Mouse (Mus musculus): Measurements from ENCODE around the gene Rps26.

Rps26 gene

GRCm38 (mm10) chr10:128601499-128601898, 25.0 kb downstream of the Rps26 start:
- DNase-seq, result no peak

GRCm38 (mm10) chr10:128598476-128598875, 28.1 kb downstream of the Rps26 start:
- no peak for DNase-seq

GRCm38 (mm10) chr10:128592797-128593196, 33.8 kb downstream of the Rps26 start:
- DNase-seq, result no peak

GRCm38 (mm10) chr10:128591436-128591835, 35.1 kb downstream of the Rps26 start:
- DNase-seq, result no peak

- DNase-seq, result peak; percentile 69
Measured at GRCm38 (mm10) chr10:128590193-128590690, 36.3 kb downstream of the Rps26 start.

GRCm38 (mm10) chr10:128589464-128590192, 36.9 kb downstream of the Rps26 start, which contains the start of gene Erbb3:
TSS of gene Erbb3 (minus strand) at chr10:128589652.
- peak; percentile 46 for DNase-seq

GRCm38 (mm10) chr10:128588775-128589463, 37.6 kb downstream of the Rps26 start:
- no peak for DNase-seq

- no peak for DNase-seq
Measured at GRCm38 (mm10) chr10:128588136-128588535, 38.4 kb downstream of the Rps26 start.

GRCm38 (mm10) chr10:128587697-128588096, 38.9 kb downstream of the Rps26 start:
- peak; percentile 49 for DNase-seq

- peak; percentile 73 for DNase-seq
Measured at GRCm38 (mm10) chr10:128587120-128587519, 39.4 kb downstream of the Rps26 start.

- DNase-seq, result no peak
Measured at GRCm38 (mm10) chr10:128586546-128586945, 40.0 kb downstream of the Rps26 start.

GRCm38 (mm10) chr10:128584386-128584785, 42.2 kb downstream of the Rps26 start:
- DNase-seq, result peak; percentile 61

- DNase-seq, result no peak
Measured at GRCm38 (mm10) chr10:128583644-128584043, 42.9 kb downstream of the Rps26 start.

- DNase-seq, result peak; percentile 48
Measured at GRCm38 (mm10) chr10:128579731-128580130, 46.8 kb downstream of the Rps26 start.

- DNase-seq, result no peak
Measured at GRCm38 (mm10) chr10:128579298-128579697, 47.2 kb downstream of the Rps26 start.

- DNase-seq, result no peak
Measured at GRCm38 (mm10) chr10:128578330-128578729, 48.2 kb downstream of the Rps26 start.

- DNase-seq, result no peak
Measured at GRCm38 (mm10) chr10:128575063-128575462, 51.5 kb downstream of the Rps26 start.

All from thymus, postnatal 14 days (tissue).